Mouse (Mus musculus): ENCODE measurements around the gene Limk2.

Limk2 gene

DNA sequence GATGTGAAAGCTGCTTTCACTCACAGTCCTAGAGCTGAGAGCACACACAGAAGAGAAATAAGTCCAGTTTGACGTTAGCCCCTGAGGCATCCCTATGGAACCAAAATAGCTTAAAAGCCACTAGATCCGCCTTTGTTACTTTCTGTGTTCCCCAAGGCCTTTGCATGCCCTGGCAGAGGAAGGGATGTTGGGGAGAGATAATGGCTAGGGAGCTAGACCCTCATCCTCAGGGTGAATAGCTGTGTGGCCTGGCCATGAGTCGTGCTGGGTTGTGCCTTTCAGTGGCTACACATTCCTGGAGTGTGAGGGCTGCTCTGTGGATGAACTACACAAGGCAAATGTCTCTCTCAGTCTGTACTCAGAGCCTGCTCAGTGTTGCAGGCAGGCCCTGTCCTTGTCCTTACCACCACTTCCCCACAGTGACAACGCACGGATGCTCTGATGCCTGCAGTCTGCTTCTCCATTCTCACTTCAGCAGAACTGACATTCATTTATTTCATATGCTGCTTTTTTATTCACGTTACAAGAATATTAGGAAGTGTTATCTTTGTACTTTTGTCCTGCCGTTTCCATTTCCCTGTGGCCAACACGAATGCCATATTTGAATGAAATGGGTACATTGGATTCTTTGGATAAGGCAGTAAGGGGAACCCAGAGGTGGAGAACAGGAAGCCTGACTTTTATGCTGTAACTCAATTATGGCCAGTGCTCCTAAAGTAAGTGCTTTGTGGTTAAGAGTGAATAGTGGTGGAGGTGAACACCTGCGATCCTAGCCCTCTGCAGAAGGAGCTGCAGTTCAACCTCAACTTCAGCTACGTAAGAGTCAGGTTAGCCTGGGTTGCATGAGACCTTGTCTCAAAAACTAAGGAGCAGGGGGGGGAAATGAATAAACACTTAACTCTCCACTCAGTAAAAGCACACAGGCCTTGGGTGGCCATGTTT lies 110.8 kb downstream of the Limk2 start:
- DNase-seq (ENCODE audit: low read depth), result no peak

DNA sequence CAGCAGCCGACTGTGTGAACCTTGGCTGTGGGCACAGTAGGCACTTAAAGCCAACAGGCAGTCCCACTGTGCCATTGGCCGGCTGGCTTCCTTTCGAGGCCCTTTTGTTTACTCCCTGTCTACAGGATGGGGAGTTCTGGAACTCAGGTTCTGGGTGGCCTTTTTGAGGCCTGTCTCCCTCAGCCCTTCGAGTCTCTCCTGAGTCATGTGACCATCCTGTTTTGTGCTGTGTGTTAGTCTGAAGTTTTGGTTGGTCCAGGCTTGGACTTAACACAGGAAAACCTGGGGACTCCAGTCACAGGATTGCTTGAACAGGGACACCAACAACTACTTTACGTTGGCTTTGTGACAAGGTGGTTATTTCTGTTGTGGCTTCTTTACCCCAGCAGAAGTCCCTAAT lies 112.9 kb downstream of the Limk2 start:
- DNase-seq (ENCODE audit: low read depth), result no peak

DNA sequence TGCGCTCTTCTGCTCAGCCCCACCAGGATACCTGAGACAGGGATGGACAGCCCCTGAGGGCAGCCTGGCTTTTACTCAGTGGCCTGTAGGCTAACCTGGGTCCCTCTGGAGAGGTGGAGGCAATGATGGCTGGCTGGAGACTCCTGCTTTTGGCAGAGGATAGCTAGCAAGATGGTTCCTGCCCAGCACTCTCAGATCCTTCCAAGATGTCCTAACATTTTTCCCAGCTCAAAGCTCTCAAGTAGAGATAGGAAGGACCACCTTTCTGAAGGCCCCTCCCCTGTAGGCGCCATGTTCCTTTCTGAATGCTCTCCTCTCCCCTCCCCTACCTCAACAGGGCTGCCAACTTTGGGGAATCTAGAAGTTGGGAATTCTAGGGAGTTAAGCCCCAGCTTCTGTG lies 114.3 kb downstream of the Limk2 start:
- no peak for DNase-seq (ENCODE audit: low read depth)

Measured in c-Kit-positive CD71-positive TER-119-negative erythroid progenitor cells, embryonic 14.5 days (primary cell).